Comparison of ENCODE assay signal across 19 mouse cellular contexts in genomic region chr19:22132626-22133025, GRCm38 (mm10). TPM values are rescaled to one million over a fixed set of nuclear protein-coding genes. Genes with fewer than 3 reads are reported as not detected.
DNase-seq lines count a peak whose midpoint lies in the region; ATAC-seq and TF ChIP-seq lines count a peak whose summit lies in the region.
"Had no signal": no experiment of that assay in that cellular context is flagged by ENCODE, and none has a peak within 500 bp of the region (broad histone marks: within the 10 kb centered on the region; RNA-seq: fewer than 3 reads in every experiment).

No protein-coding gene starts in this region.

- H3K27me3 ChIP-seq in heart, postnatal 0 days (ENCODE audit: control insufficient read depth, insufficient read depth, low read length): no peaks in the 10 kb centered on the region
- H3K27me3 ChIP-seq in heart, embryonic 10.5 days (ENCODE audit: insufficient read depth, poor library complexity, severe bottlenecking): no peaks in the 10 kb centered on the region
- H3K27me3 ChIP-seq: CH12.LX; forebrain, embryonic 15.5 days; intestine, embryonic 15.5 days; liver, embryonic 12.5 days had no signal

- no peak for ATAC-seq in heart, postnatal 0 days (ENCODE audit: insufficient read depth, low read depth)
- ATAC-seq: forebrain, embryonic 15.5 days; intestine, embryonic 15.5 days; liver, embryonic 12.5 days had no signal

- H3K4me3 ChIP-seq in heart, postnatal 0 days (ENCODE audit: low read depth, low read length): no peak overlapping the region
- no peak overlapping the region for H3K4me3 ChIP-seq in heart, embryonic 10.5 days
- H3K4me3 ChIP-seq: forebrain, embryonic 15.5 days; heart, embryonic 12.5 days; hindbrain, embryonic 12.5 days; intestine, embryonic 15.5 days; limb, embryonic 10.5 days; liver, embryonic 12.5 days; midbrain, embryonic 12.5 days had no signal

- H3K4me2 ChIP-seq in heart, postnatal 0 days (ENCODE audit: low read depth, low read length): no peak overlapping the region
- H3K4me2 ChIP-seq: forebrain, embryonic 15.5 days; heart, embryonic 12.5 days; hindbrain, embryonic 12.5 days; intestine, embryonic 15.5 days; liver, embryonic 12.5 days; midbrain, embryonic 12.5 days had no signal

- DNase-seq in heart, postnatal 0 days (ENCODE audit: low spot score): peak; percentile 16
- no peak for DNase-seq in heart, embryonic 10.5 days (ENCODE audit: low spot score)
- peak; percentile 32 for DNase-seq in lung, postnatal 10 days
- DNase-seq in lung, postnatal 25 days (ENCODE audit: low spot score): no peak
- DNase-seq in brain, adult 2 months (ENCODE audit: low read depth, low spot score): peak; percentile 35
- peak; percentile 14 for DNase-seq in cerebellum, adult 9-11 months
- DNase-seq in gastrocnemius, postnatal 10 days: no peak
- no peak for DNase-seq in frontal cortex, postnatal 10 days (ENCODE audit: low spot score in 2 of 2)
- DNase-seq: lung, postnatal 4 days; right cerebral cortex, postnatal 14 days; thymus, postnatal 4 days had no signal

- no peak overlapping the region for H3K9ac ChIP-seq in heart, postnatal 0 days (replicated peaks; ENCODE audit: low read depth, low read length)
- H3K9ac ChIP-seq: forebrain, embryonic 15.5 days; heart, embryonic 12.5 days; hindbrain, embryonic 12.5 days; intestine, embryonic 15.5 days; liver, embryonic 12.5 days; midbrain, embryonic 12.5 days had no signal

- no peaks in the 10 kb centered on the region for H3K4me1 ChIP-seq in heart, postnatal 0 days (ENCODE audit: control insufficient read depth, insufficient read depth)
- no peaks in the 10 kb centered on the region for H3K4me1 ChIP-seq in heart, embryonic 10.5 days
- H3K4me1 ChIP-seq: forebrain, embryonic 15.5 days; heart, embryonic 12.5 days; hindbrain, embryonic 12.5 days; intestine, embryonic 15.5 days; limb, embryonic 10.5 days; liver, embryonic 12.5 days; midbrain, embryonic 12.5 days had no signal

- WGBS in heart, postnatal 0 days: 47% methylated on average over 3 of the region's 3 CpGs
- whole genome bisulfite sequencing in heart, embryonic 10.5 days: 71% methylated on average over 3 of the region's 3 CpGs

- no peaks in the 10 kb centered on the region for H3K9me3 ChIP-seq in heart, postnatal 0 days (replicated peaks; ENCODE audit: control insufficient read depth, low read length)
- H3K9me3 ChIP-seq in heart, embryonic 10.5 days: no peaks in the 10 kb centered on the region
- H3K9me3 ChIP-seq: forebrain, embryonic 15.5 days; heart, embryonic 12.5 days; hindbrain, embryonic 12.5 days; intestine, embryonic 15.5 days; limb, embryonic 10.5 days; liver, embryonic 12.5 days; midbrain, embryonic 12.5 days had no signal

- no peaks in the 10 kb centered on the region for H3K36me3 ChIP-seq in heart, postnatal 0 days (replicated peaks; ENCODE audit: control insufficient read depth, insufficient read depth, low read length)
- H3K36me3 ChIP-seq in heart, embryonic 10.5 days: no peaks in the 10 kb centered on the region
- H3K36me3 ChIP-seq: forebrain, embryonic 15.5 days; heart, embryonic 12.5 days; hindbrain, embryonic 12.5 days; intestine, embryonic 15.5 days; limb, embryonic 10.5 days; liver, embryonic 12.5 days; midbrain, embryonic 12.5 days had no signal

- no peak overlapping the region for H3K27ac ChIP-seq in heart, postnatal 0 days (ENCODE audit: low read depth)
- no peak overlapping the region for H3K27ac ChIP-seq in heart, embryonic 10.5 days
- H3K27ac ChIP-seq: forebrain, embryonic 15.5 days; hindbrain, embryonic 12.5 days; intestine, embryonic 15.5 days; limb, embryonic 10.5 days; liver, embryonic 12.5 days; midbrain, embryonic 12.5 days had no signal

- TF ChIP-seq EP300 in heart, postnatal 0 days (IDR thresholded peaks at IDR 0.05; ENCODE audit: low read depth): no peak

- TF ChIP-seq CTCF in heart, postnatal 0 days (IDR thresholded peaks at IDR 0.05; ENCODE audit: low read depth): no peak

RNA-seq across cellular contexts. Expression of gene Trpm3, which starts 6.2 kb away (rescaled TPM):
- total RNA-seq in heart, postnatal 0 days (2014; rRNA removed; ENCODE audit: low replicate concordance): 0.95 and 1.2 TPM in 2 replicates
- polyA plus RNA-seq in heart, postnatal 0 days (2015; fragmentation: Nextera tagmentation; extraction: Ambion mirVana): 0.52 and 0.55 TPM in 2 replicates
- polyA plus RNA-seq in heart, embryonic 10.5 days (2016; fragmentation: Nextera tagmentation; extraction: Ambion mirVana): 1.5 and 1.7 TPM in 2 replicates
- total RNA-seq in gastrocnemius, postnatal 10 days (2021): 1 to 10 TPM; 2.3 to 3.7 TPM
- polyA plus RNA-seq: liver, embryonic 12.5 days had no signal

Comparison
In these comparisons a context has a peak if more than half of its experiments do, and no peak if none do; other contexts are left out.
1. DNase-seq: peak in heart, postnatal 0 days (single experiment), lung, postnatal 10 days (single experiment), brain, adult 2 months (single experiment) and cerebellum, adult 9-11 months (single experiment); none in heart, embryonic 10.5 days (single experiment), lung, postnatal 25 days (single experiment), gastrocnemius, postnatal 10 days (single experiment) and frontal cortex, postnatal 10 days (0 of 2).